Mouse (Mus musculus) stomach, embryonic 14.5 days (tissue): Measurements from ENCODE around the gene Cyp46a1. TPM values are rescaled to one million over a fixed set of nuclear protein-coding genes. Genes with fewer than 3 reads are reported as not detected.
A peak's percentile ranks its signal among the peaks of the same experiment; 100 is the strongest.

Experiments used
- ATAC-seq: fragments of 200-750 bp; cut with Nextera tagmentation; 2 replicates; pipeline ENCODE4 v1.8.0; 2017; ENCODE audit warnings: low read depth, moderate TSS enrichment; ENCODE audit not compliant: insufficient number of reproducible peaks, insufficient read depth, low FRiP score
- H3K27ac ChIP-seq: fragments of 300-500 bp; sonication (generic); 2 replicates; pipeline ENCODE4 v1.5.1; 2014; ENCODE audit warnings: mild to moderate bottlenecking, low read length, moderate library complexity, mixed read lengths
- H3K27me3 ChIP-seq: fragments of 300-500 bp; sonication (generic); 2 replicates; pipeline ENCODE4 v1.6.1; 2014; ENCODE audit warnings: low read length, control low read depth, mixed read lengths; ENCODE audit not compliant: control insufficient read depth, insufficient read depth
- H3K36me3 ChIP-seq: fragments of 300-500 bp; sonication (generic); 2 replicates; pipeline ENCODE4 v1.6.1; 2014; ENCODE audit warnings: mild to moderate bottlenecking, control low read depth, low read length, moderate library complexity, mixed read lengths; ENCODE audit not compliant: control insufficient read depth, insufficient read depth
- H3K4me1 ChIP-seq: fragments of 300-500 bp; sonication (generic); 2 replicates; pipeline ENCODE4 v1.6.1; 2014; ENCODE audit warnings: low read length, control low read depth, mixed read lengths; ENCODE audit not compliant: control insufficient read depth, insufficient read depth
- H3K4me2 ChIP-seq: fragments of 300-500 bp; sonication (generic); replicated peaks from 2 replicates; pipeline ENCODE4 v1.6.1; 2014; ENCODE audit warnings: low read depth, low read length, control low read depth
- H3K4me3 ChIP-seq: fragments of 300-500 bp; sonication (generic); 2 replicates; pipeline ENCODE4 v1.5.1; 2014; ENCODE audit warnings: low read depth, low read length, control low read depth
- H3K9ac ChIP-seq: fragments of 300-500 bp; sonication (generic); replicated peaks from 2 replicates; pipeline ENCODE4 v1.6.1; 2014; ENCODE audit warnings: low read depth, mild to moderate bottlenecking, control low read depth, low read length, moderate library complexity, mixed read lengths
- H3K9me3 ChIP-seq: fragments of 300-500 bp; sonication (generic); 2 replicates; pipeline ENCODE4 v1.6.1; 2016; ENCODE audit warnings: low read depth, low read length, control low read depth; ENCODE audit not compliant: control insufficient read depth
- WGBS: fragments of 180-500 bp; shearing (Covaris S2); extraction: QIAGEN DNeasy Blood & Tissue Kit; methylation state at CpG from one replicate; pipeline ENCODE4 v1.1.7; 2014; 5-methylcytosine and 5-hydroxymethylcytosine counted together
- polyA plus RNA-seq: library from polyadenylated mRNA; unstranded; fragments of >200 nt; fragmentation: Nextera tagmentation; extraction: Ambion mirVana; gene quantifications from 2 replicates; pipeline ENCODE4 v1.2.1, GENCODE M21; 2014

The Cyp46a1 gene
- polyA plus RNA-seq, 1 experiment from 2014 or later, result 6.5 TPM

DNA sequence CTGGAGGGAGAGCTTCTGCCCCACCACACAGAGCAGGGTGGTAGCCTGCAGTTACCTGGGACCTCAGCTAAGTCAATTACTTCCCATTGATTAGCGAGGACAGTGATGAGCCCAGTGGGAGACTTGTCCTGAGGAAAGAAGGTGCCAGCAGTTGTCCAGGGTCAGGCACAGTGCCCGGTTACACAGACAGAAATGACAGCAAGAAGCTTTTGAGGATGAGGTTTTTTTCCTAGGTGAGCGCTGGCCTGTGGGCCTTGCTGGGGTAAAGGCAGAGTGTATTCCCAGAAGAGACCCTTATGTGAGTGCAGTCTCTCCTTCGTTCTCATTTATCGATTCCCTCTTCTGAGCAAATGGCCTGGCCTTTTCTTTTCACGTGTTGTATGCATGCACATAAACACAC, 17.5 kb upstream of the Cyp46a1 start:
- no peak overlapping the region for H3K27ac ChIP-seq
- no peaks in the 10 kb centered on the region for H3K36me3 ChIP-seq
- no peak overlapping the region for H3K4me3 ChIP-seq
- ATAC-seq, result no peak
- H3K9me3 ChIP-seq, result no peaks in the 10 kb centered on the region
- H3K4me2 ChIP-seq, result no peak overlapping the region
- WGBS, result 39% methylated on average over 6 of the region's 6 CpGs
- no peak overlapping the region for H3K9ac ChIP-seq
- H3K27me3 ChIP-seq, result peaks cover 34% of the 10 kb centered on the region
- no peaks in the 10 kb centered on the region for H3K4me1 ChIP-seq

DNA sequence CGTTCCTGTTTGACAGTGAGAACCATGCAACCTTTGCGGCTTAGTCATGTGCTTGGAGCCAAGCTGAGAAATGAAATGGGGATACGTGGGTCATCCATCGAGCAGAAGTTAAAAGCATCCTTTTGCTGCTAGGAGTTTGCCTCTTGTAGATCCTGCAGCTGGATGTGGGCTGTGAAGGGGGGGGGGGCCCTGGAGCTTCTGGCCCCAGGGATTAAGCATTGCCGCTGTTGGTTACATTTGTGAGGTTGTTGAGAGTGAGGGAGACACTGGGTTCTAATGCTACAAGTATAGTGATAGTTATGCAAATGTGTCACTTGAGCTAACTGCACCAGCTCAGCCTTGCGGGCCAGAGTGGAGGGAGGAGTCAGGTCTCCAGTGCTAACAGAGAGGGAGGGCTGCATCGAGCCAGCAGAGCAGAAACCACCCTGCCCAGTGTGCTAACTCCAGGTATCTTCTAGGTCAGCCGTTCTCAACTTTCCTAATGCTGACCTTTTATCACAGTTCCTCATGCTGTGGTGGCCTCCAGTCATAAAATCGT, 16.9 kb upstream of the Cyp46a1 start:
- H3K9me3 ChIP-seq, result no peaks in the 10 kb centered on the region
- no peak for ATAC-seq
- no peak overlapping the region for H3K4me3 ChIP-seq
- 17% methylated on average over 9 of the region's 9 CpGs for WGBS
- no peaks in the 10 kb centered on the region for H3K36me3 ChIP-seq
- H3K4me2 ChIP-seq, result no peak overlapping the region
- H3K9ac ChIP-seq, result no peak overlapping the region
- H3K27me3 ChIP-seq, result peaks cover 34% of the 10 kb centered on the region
- no peaks in the 10 kb centered on the region for H3K4me1 ChIP-seq
- H3K27ac ChIP-seq, result no peak overlapping the region

GRCm38 (mm10) chr12:108317826-108318430, 16.3 kb upstream of the Cyp46a1 start:
- Histone ChIP-seq H3K4me2 (peak overlapping the region; percentile 14; the same call in 1 of the 2 replicates), H3K27ac (no peak overlapping the region), H3K4me1 (no peaks in the 10 kb centered on the region), H3K27me3 (peaks cover 34% of the 10 kb centered on the region), H3K9ac (no peak overlapping the region), H3K9me3 (no peaks in the 10 kb centered on the region), H3K36me3 (no peaks in the 10 kb centered on the region), H3K4me3 (no peak overlapping the region)
- WGBS, result 24% methylated on average over 18 of the region's 18 CpGs
- ATAC-seq, result no peak

- H3K27me3 ChIP-seq, result peaks cover 34% of the 10 kb centered on the region
- no peak overlapping the region for H3K27ac ChIP-seq
- H3K4me3 ChIP-seq, result no peak overlapping the region
- no peaks in the 10 kb centered on the region for H3K9me3 ChIP-seq
- peak overlapping the region; percentile 14; the same call in 1 of the 2 replicates for H3K4me2 ChIP-seq
- no peak overlapping the region for H3K9ac ChIP-seq
- H3K36me3 ChIP-seq, result no peaks in the 10 kb centered on the region
- ATAC-seq, result no peak
- WGBS, result 6% methylated on average over 37 of the region's 37 CpGs
- no peaks in the 10 kb centered on the region for H3K4me1 ChIP-seq
Measured at GRCm38 (mm10) chr12:108318499-108318898, 15.7 kb upstream of the Cyp46a1 start.

- Histone ChIP-seq H3K9ac (no peak overlapping the region), H3K27me3 (peaks cover 34% of the 10 kb centered on the region), H3K4me3 (no peak overlapping the region), H3K36me3 (no peaks in the 10 kb centered on the region), H3K27ac (no peak overlapping the region), H3K4me2 (no peak overlapping the region), H3K4me1 (no peaks in the 10 kb centered on the region), H3K9me3 (no peaks in the 10 kb centered on the region)
- ATAC-seq, result no peak
- WGBS, result 22% methylated on average over 8 of the region's 8 CpGs
Measured at GRCm38 (mm10) chr12:108320096-108320495, 14.1 kb upstream of the Cyp46a1 start.

DNA sequence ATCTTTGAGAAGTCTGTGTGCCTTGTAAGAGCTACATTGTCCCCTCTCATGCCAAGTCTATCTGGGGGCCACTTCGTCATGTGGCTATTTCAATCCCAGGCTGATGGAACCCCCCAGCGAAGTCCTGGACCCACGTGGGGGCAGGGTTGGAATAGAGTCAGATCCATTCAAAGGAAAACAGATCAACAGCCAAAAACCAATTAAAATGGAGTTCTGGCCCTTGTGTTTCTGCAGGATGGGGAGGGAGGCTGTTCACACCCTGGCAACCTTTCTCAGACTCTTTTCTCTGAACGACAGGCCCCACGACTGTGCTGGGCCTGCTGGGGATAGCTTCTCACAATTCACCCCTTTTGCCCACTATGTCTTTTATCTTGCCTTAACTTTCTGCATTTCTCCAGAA, 7.8 kb upstream of the Cyp46a1 start:
- H3K4me3 ChIP-seq, result no peak overlapping the region
- H3K36me3 ChIP-seq, result no peaks in the 10 kb centered on the region
- H3K4me1 ChIP-seq, result peaks cover 8% of the 10 kb centered on the region; the same call in 1 of the 2 replicates
- 56% methylated on average over 5 of the region's 5 CpGs for WGBS
- no peak overlapping the region for H3K9ac ChIP-seq
- ATAC-seq, result no peak
- no peak overlapping the region for H3K4me2 ChIP-seq
- peaks cover 27% of the 10 kb centered on the region for H3K27me3 ChIP-seq
- H3K27ac ChIP-seq, result no peak overlapping the region
- no peaks in the 10 kb centered on the region for H3K9me3 ChIP-seq

DNA sequence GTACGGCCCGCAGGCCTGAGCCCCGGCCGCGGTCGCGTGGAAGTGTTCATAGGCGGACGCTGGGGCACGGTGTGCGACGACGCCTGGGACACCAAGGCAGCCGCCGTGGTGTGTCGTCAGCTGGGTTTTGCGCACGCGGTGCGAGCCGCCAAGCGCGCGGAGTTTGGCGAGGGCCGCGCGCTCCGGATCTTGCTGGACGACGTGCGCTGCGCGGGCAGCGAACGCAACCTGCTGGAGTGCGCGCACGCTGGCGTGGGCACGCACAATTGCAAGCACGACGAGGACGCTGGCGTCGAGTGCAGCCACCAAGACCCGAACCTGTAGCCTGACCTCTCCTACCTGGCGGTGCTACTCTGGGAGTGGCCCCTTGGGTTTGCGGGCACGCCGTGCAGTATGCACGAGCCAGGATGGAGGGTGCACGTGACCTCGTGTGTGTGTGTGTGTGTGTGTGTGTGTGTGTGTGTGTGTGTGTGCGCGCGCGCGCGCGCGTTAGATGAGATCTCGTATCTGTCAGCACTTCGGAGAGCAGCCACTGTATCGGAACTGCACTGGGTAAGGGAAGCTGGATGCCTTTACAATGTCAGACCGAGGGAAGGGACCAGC, 6.2 kb upstream of the Cyp46a1 start:
- Histone ChIP-seq H3K27me3 (peaks cover 24% of the 10 kb centered on the region), H3K4me2 (peak overlapping the region; percentile 79), H3K9ac (no peak overlapping the region), H3K27ac (no peak overlapping the region), H3K36me3 (no peaks in the 10 kb centered on the region), H3K9me3 (no peaks in the 10 kb centered on the region), H3K4me3 (peak overlapping the region; percentile 37), H3K4me1 (peaks cover 12% of the 10 kb centered on the region; the same call in 1 of the 2 replicates)
- WGBS, result under 1% methylated on average over 59 of the region's 66 CpGs
- peak; percentile 24; the same call in 1 of the 2 replicates for ATAC-seq

- peak; percentile 62; the same call in 1 of the 2 replicates for ATAC-seq
- Histone ChIP-seq H3K27ac (no peak overlapping the region), H3K4me2 (peak overlapping the region; percentile 86), H3K9me3 (no peaks in the 10 kb centered on the region), H3K9ac (no peak overlapping the region; the same call in 1 of the 2 replicates), H3K4me3 (peak overlapping the region; percentile 63), H3K36me3 (no peaks in the 10 kb centered on the region), H3K27me3 (peaks cover 9% of the 10 kb centered on the region), H3K4me1 (peaks cover 12% of the 10 kb centered on the region; the same call in 1 of the 2 replicates)
- WGBS, result 1% methylated on average over 16 of the region's 16 CpGs
Measured at GRCm38 (mm10) chr12:108333056-108333455, 1.1 kb upstream of the Cyp46a1 start.
